Mouse (Mus musculus): ENCODE measurements around the gene Rbfox3. TPM values are rescaled to one million over a fixed set of nuclear protein-coding genes. Genes with fewer than 3 reads are reported as not detected.
A peak's percentile ranks its signal among the peaks of the same experiment; 100 is the strongest.

Rbfox3 gene
- polyA plus RNA-seq, 1 experiment from 2014 or later = 0.76 TPM

DNA sequence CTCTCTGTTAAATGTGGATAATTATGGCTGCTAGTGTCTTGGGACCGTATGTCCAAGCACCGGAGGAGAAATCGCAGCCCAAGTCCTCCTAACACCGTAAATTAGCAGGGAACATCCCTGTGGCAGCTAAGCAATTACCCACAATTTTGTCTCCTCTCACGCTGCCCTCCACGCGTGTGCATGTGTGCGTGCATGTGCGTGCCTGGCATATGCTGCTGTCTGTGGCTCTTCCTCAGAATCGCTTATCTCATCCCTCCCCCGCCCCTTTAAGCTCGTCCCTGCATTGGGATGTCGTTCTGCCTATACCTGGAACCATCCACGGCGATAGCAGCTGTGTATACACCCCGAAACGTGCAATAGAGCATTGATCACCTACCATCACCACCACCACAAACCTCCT lies 156.4 kb downstream of the Rbfox3 start:
- no peak overlapping the region for H3K4me2 ChIP-seq (replicated peaks; ENCODE audit: low read depth)
- WGBS = 77% methylated on average over 17 of the region's 17 CpGs
- H3K4me1 ChIP-seq (replicated peaks; ENCODE audit: control insufficient read depth, insufficient read depth) = no peaks in the 10 kb centered on the region
- no peak overlapping the region for H3K4me3 ChIP-seq (ENCODE audit: low read depth, low read length)
- no peak for DNase-seq (ENCODE audit: low spot score)
- TF ChIP-seq EP300 (optimal IDR thresholded peaks at IDR 0.05) (no peak), CTCF (IDR thresholded peaks at IDR 0.05; ENCODE audit: low read depth) (no peak)
- H3K36me3 ChIP-seq (ENCODE audit: control insufficient read depth, insufficient read depth, low read length) = no peaks in the 10 kb centered on the region
- no peaks in the 10 kb centered on the region for H3K9me3 ChIP-seq (ENCODE audit: control insufficient read depth, low read length)
- H3K27ac ChIP-seq (replicated peaks) = no peak overlapping the region
- H3K9ac ChIP-seq (ENCODE audit: low read length) = no peak overlapping the region
- no peaks in the 10 kb centered on the region for H3K27me3 ChIP-seq (ENCODE audit: control insufficient read depth, insufficient read depth, low read length)
- no peak for ATAC-seq (ENCODE audit: low FRiP score, low TSS enrichment)

DNA sequence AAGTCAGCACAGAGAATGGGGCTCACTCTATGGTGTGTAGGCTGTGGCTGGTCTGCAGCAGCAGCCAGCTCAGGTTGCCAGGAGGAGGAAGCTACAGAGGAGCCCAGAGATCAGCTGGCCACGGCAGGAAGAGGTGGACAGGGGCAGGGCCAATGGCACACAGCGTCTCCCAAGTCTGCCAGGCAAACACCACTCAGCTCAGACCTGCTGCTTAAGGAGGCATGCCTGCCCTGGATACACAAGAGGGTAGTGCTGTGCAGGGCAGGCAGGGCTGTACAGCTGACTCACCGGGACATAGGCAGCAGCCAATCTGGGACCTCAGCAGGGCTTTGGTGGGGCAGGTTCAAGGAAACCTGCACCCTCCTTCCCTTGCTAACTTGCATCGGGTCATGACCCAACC lies 156.9 kb downstream of the Rbfox3 start:
- ATAC-seq (ENCODE audit: low FRiP score, low TSS enrichment) = peak; percentile 30; the same call in 1 of the 2 replicates
- Histone ChIP-seq H3K36me3 (ENCODE audit: control insufficient read depth, insufficient read depth, low read length) (no peaks in the 10 kb centered on the region), H3K4me2 (replicated peaks; ENCODE audit: low read depth) (no peak overlapping the region), H3K9ac (ENCODE audit: low read length) (no peak overlapping the region), H3K4me1 (replicated peaks; ENCODE audit: control insufficient read depth, insufficient read depth) (no peaks in the 10 kb centered on the region), H3K27me3 (ENCODE audit: control insufficient read depth, insufficient read depth, low read length) (no peaks in the 10 kb centered on the region), H3K27ac (replicated peaks) (no peak overlapping the region), H3K9me3 (ENCODE audit: control insufficient read depth, low read length) (no peaks in the 10 kb centered on the region), H3K4me3 (ENCODE audit: low read depth, low read length) (no peak overlapping the region)
- WGBS = 35% methylated on average over 4 of the region's 4 CpGs
- no peak for DNase-seq (ENCODE audit: low spot score)
- TF ChIP-seq EP300 (optimal IDR thresholded peaks at IDR 0.05) = no peak
- no peak for TF ChIP-seq CTCF (IDR thresholded peaks at IDR 0.05; ENCODE audit: low read depth)

DNA sequence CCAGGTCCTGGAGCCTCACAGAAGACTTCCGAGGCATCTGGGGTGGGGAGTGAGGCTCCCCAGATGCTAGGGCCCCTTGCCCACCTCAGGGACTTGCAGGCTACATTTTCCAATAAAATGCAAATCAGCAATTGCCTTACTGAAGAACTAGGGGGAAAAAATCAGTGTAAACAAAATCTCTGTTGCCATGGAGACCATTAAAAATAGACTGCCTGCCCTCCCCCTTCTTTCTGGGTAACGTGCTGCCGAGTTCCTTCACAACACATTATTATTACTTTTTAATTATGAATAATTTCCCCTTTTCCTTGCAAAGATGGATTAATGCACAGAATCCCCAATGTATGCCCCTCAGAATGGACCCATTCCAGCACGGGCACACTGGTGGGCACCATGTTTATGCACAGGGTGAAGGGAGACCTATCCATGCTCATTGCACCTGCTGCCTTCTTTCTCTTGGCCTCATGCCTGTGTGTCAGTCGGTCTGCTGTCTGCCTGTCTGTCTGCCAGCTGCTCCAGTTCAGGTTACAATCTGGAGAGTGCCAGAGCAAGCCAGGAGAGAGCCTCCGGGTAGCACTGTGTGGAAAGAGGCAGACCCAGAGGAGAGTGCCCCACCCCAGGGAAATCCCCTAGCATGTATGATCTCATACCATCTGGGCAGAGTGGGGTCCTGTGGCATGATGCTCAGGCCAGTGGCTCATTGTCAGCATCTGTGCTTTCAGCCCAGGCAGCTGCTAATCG lies 159.3 kb downstream of the Rbfox3 start:
- Histone ChIP-seq H3K9me3 (ENCODE audit: control insufficient read depth, low read length) (no peaks in the 10 kb centered on the region), H3K4me1 (replicated peaks; ENCODE audit: control insufficient read depth, insufficient read depth) (no peaks in the 10 kb centered on the region), H3K4me3 (ENCODE audit: low read depth, low read length) (no peak overlapping the region), H3K9ac (ENCODE audit: low read length) (no peak overlapping the region), H3K27me3 (ENCODE audit: control insufficient read depth, insufficient read depth, low read length) (no peaks in the 10 kb centered on the region), H3K27ac (replicated peaks) (no peak overlapping the region), H3K36me3 (ENCODE audit: control insufficient read depth, insufficient read depth, low read length) (no peaks in the 10 kb centered on the region), H3K4me2 (replicated peaks; ENCODE audit: low read depth) (no peak overlapping the region)
- no peak for TF ChIP-seq EP300 (optimal IDR thresholded peaks at IDR 0.05)
- TF ChIP-seq CTCF (IDR thresholded peaks at IDR 0.05; ENCODE audit: low read depth) = no peak
- DNase-seq (ENCODE audit: low spot score) (no peak), ATAC-seq (ENCODE audit: low FRiP score, low TSS enrichment) (no peak)
- 46% methylated on average over 7 of the region's 7 CpGs for WGBS

DNA sequence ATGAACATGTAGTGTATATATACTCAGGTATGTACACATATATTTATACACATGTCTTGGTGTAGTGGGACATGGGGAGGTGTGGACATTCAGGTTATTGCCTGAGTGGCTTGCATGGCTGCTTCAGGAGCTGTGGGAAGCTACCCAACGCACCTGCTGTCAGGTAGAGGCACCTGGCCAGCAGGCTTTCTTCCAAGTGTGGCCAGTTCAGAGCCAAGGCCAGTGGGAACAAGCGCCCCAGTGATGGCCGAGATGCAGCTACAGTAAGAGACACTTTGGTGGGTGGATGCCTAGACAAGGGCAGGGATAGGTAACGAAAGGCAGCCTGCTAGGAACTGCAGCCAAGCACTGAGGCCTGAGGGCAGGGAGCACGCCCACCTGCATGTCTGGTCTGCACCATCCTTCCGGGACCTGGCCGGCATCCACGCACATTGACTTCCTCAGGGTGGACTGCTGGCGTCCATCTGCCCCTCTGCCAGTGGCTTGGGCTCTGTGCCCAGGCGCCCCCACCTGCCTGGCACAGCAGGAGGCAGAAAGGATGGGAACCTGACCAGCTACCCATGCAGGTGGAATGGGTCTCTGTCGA lies 160.6 kb downstream of the Rbfox3 start:
- Histone ChIP-seq H3K27ac (replicated peaks) (no peak overlapping the region), H3K4me3 (ENCODE audit: low read depth, low read length) (no peak overlapping the region)

DNA sequence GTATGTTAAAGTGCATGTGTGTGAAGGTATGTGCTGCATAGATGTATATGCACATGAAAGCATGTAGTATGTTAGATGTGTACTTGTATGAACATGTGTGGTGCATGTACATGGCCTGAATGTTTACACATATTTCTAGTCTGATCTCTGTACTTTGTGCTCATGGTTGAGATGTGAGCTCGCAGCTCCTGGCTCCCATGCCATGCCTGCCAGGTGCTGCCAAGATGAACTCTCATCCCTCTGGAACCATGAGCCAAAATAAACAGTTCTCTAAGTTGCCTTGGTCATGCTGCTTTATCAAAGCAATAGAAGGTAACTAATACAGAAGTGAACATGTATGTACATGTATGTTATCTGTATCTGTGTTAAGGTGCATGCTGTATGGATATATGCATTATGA lies 161.9 kb downstream of the Rbfox3 start:
- no peaks in the 10 kb centered on the region for H3K9me3 ChIP-seq (ENCODE audit: control insufficient read depth, low read length)
- DNase-seq (ENCODE audit: low spot score) (no peak), ATAC-seq (ENCODE audit: low FRiP score, low TSS enrichment) (no peak)
- no peak overlapping the region for H3K4me3 ChIP-seq (ENCODE audit: low read depth, low read length)
- no peaks in the 10 kb centered on the region for H3K27me3 ChIP-seq (ENCODE audit: control insufficient read depth, insufficient read depth, low read length)
- H3K9ac ChIP-seq (ENCODE audit: low read length) = no peak overlapping the region
- H3K4me2 ChIP-seq (replicated peaks; ENCODE audit: low read depth) = no peak overlapping the region
- 0 out of 2 replicates have a peak, but pooled peaks cover 2% of the 10 kb centered on the region for H3K4me1 ChIP-seq (replicated peaks; ENCODE audit: control insufficient read depth, insufficient read depth)
- no peak overlapping the region for H3K27ac ChIP-seq (replicated peaks)
- no peak for TF ChIP-seq EP300 (optimal IDR thresholded peaks at IDR 0.05)
- no peak for TF ChIP-seq CTCF (IDR thresholded peaks at IDR 0.05; ENCODE audit: low read depth)
- H3K36me3 ChIP-seq (ENCODE audit: control insufficient read depth, insufficient read depth, low read length) = no peaks in the 10 kb centered on the region
- WGBS = 78% methylated on average over 1 of the region's 1 CpGs

More for the DNA sequence above, 160.6 kb downstream of the Rbfox3 start:
- Histone ChIP-seq H3K36me3 (ENCODE audit: control insufficient read depth, insufficient read depth, low read length) (no peaks in the 10 kb centered on the region), H3K9me3 (ENCODE audit: control insufficient read depth, low read length) (no peaks in the 10 kb centered on the region), H3K9ac (ENCODE audit: low read length) (no peak overlapping the region), H3K27me3 (ENCODE audit: control insufficient read depth, insufficient read depth, low read length) (no peaks in the 10 kb centered on the region), H3K4me1 (replicated peaks; ENCODE audit: control insufficient read depth, insufficient read depth) (no peaks in the 10 kb centered on the region), H3K4me2 (replicated peaks; ENCODE audit: low read depth) (no peak overlapping the region)
- TF ChIP-seq CTCF (IDR thresholded peaks at IDR 0.05; ENCODE audit: low read depth) = no peak
- 76% methylated on average over 11 of the region's 11 CpGs for WGBS
- DNase-seq (ENCODE audit: low spot score) (no peak), ATAC-seq (ENCODE audit: low FRiP score, low TSS enrichment) (no peak)

DNA sequence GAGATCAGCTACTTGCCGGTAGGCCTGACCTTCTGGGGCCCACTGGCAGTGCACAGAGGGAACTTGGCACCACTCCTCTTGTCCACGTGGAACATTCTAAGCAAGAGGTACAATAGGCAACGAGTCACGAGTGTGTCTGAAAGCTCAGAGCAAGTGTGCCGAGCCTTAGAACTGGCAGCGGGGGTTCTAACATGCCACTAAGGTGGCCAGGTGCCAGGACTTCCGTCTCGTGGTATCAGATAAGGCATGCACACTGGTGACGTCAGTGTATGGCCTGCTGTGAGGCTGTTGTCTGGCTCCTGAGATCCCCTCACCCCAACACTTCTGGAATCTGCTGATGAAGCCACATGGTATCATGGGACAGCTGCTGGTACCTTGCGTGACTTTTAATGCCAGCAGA lies 162.8 kb downstream of the Rbfox3 start:
- H3K27me3 ChIP-seq (ENCODE audit: control insufficient read depth, insufficient read depth, low read length) = no peaks in the 10 kb centered on the region
- no peak overlapping the region for H3K9ac ChIP-seq (ENCODE audit: low read length)
- no peaks in the 10 kb centered on the region for H3K36me3 ChIP-seq (ENCODE audit: control insufficient read depth, insufficient read depth, low read length)
- peak; percentile 70 for ATAC-seq (ENCODE audit: low FRiP score, low TSS enrichment)
- H3K4me3 ChIP-seq (ENCODE audit: low read depth, low read length) = no peak overlapping the region
- no peak overlapping the region for H3K4me2 ChIP-seq (replicated peaks; ENCODE audit: low read depth)
- no peak overlapping the region for H3K27ac ChIP-seq (replicated peaks)
- 0 out of 2 replicates have a peak, but pooled peaks cover 4% of the 10 kb centered on the region for H3K4me1 ChIP-seq (replicated peaks; ENCODE audit: control insufficient read depth, insufficient read depth)
- DNase-seq (ENCODE audit: low spot score) = peak; percentile 68
- WGBS = 40% methylated on average over 10 of the region's 10 CpGs
- TF ChIP-seq CTCF (IDR thresholded peaks at IDR 0.05; ENCODE audit: low read depth) (no peak), EP300 (optimal IDR thresholded peaks at IDR 0.05) (no peak)
- H3K9me3 ChIP-seq (ENCODE audit: control insufficient read depth, low read length) = no peaks in the 10 kb centered on the region

Data from stomach, postnatal 0 days (tissue).